Mouse (Mus musculus) C2C12 (cell line): ENCODE data around the gene Gipc2. TPM values are rescaled to one million over a fixed set of nuclear protein-coding genes. Genes with fewer than 3 reads are reported as not detected.

Experiments
- H3K27me3 ChIP-seq: one replicate; pipeline ENCODE4 v1.6.1; 2011; ENCODE audit not compliant: control insufficient read depth, insufficient read depth, insufficient read length
- H3K36me3 ChIP-seq: one replicate; pipeline ENCODE4 v1.6.1; 2011; ENCODE audit not compliant: control insufficient read depth, insufficient read depth
- H3K4me3 ChIP-seq: one replicate; pipeline ENCODE4 v1.5.1; 2011; ENCODE audit warnings: mild to moderate bottlenecking, control low read depth; ENCODE audit not compliant: poor library complexity, insufficient read depth, severe bottlenecking
- H3K79me2 ChIP-seq: one replicate; pipeline ENCODE4 v1.6.1; 2011; ENCODE audit not compliant: control insufficient read depth, insufficient read depth
- H3K79me3 ChIP-seq: one replicate; pipeline ENCODE4 v1.6.1; 2011; ENCODE audit warnings: low read depth, control low read depth
- H3ac ChIP-seq: one replicate; pipeline ENCODE3; 2011; ENCODE audit warnings: low read depth; ENCODE audit not compliant: control insufficient read depth, insufficient read length
- CEBPB ChIP-seq: IDR thresholded peaks from one replicate; pipeline ENCODE4 v1.6.1; 2011; ENCODE audit warnings: low read depth, mild to moderate bottlenecking, control low read depth, moderate library complexity
- CTCF ChIP-seq: IDR thresholded peaks from one replicate; pipeline ENCODE4 v1.5.1; 2011; ENCODE audit not compliant: control insufficient read depth, insufficient read depth, insufficient read length
- FOSL1 ChIP-seq: IDR thresholded peaks from one replicate; pipeline ENCODE4 v1.8.0; 2011; ENCODE audit warnings: mild to moderate bottlenecking, low read length; ENCODE audit not compliant: poor library complexity, insufficient read depth, severe bottlenecking
- MAX ChIP-seq: IDR thresholded peaks from one replicate; pipeline ENCODE4 v1.6.1; 2011; ENCODE audit warnings: mild to moderate bottlenecking, control low read depth
- MYOD1 ChIP-seq: IDR thresholded peaks from one replicate; pipeline ENCODE4 v1.6.1; 2011; ENCODE audit warnings: low read depth; ENCODE audit not compliant: control insufficient read depth, insufficient read length
- MYOG ChIP-seq: IDR thresholded peaks from one replicate; pipeline ENCODE4 v1.6.1; 2011; ENCODE audit not compliant: control insufficient read depth, insufficient read length; ENCODE audit errors: extremely low read depth
- USF1 ChIP-seq: IDR thresholded peaks from one replicate; pipeline ENCODE4 v1.6.1; 2011; ENCODE audit warnings: low read depth, mild to moderate bottlenecking, control low read depth, moderate library complexity
- polyA plus RNA-seq: library from polyadenylated mRNA; unstranded; fragments of >200 nt; fragmentation: generic; extraction: Trizol; gene quantifications from one replicate; pipeline ENCODE4 v1.2.1, GENCODE M21; 2012; ENCODE audit warnings: missing spikeins

The Gipc2 gene
- polyA plus RNA-seq, 1 experiment, result 1.2 TPM

DNA sequence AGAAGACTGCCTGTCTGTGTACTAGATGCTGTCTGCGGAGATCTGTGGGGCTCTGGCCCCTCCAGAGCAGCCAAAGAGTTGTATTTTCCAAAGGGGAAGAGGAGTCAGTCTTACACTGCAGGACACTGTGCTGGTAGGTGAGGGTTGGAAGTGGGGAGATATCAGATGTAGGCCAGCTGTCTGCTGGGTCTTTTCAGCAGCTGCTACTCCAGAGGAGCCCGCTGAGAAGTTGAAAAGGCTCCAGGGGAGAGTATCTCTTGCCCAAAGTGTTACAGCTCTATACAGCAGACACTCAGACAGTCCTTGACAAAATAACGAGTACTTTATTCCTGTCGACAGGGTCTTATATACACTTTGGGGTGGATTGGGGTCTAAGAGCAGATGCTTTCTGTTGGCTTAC, 100.2 kb downstream of the Gipc2 start:
- no peak overlapping the region for H3K4me3 ChIP-seq
- no peaks in the 10 kb centered on the region for H3K79me2 ChIP-seq
- no peaks in the 10 kb centered on the region for H3K79me3 ChIP-seq
- no peak for TF ChIP-seq CEBPB
- TF ChIP-seq MYOG, result no peak
- no peak for TF ChIP-seq CTCF
- TF ChIP-seq FOSL1, result no peak
- no peak for TF ChIP-seq MAX
- no peak for TF ChIP-seq MYOD1
- no peak for TF ChIP-seq USF1
- H3K27me3 ChIP-seq, result no peaks in the 10 kb centered on the region
- H3K36me3 ChIP-seq, result no peaks in the 10 kb centered on the region
- H3ac ChIP-seq, result no peak overlapping the region

DNA sequence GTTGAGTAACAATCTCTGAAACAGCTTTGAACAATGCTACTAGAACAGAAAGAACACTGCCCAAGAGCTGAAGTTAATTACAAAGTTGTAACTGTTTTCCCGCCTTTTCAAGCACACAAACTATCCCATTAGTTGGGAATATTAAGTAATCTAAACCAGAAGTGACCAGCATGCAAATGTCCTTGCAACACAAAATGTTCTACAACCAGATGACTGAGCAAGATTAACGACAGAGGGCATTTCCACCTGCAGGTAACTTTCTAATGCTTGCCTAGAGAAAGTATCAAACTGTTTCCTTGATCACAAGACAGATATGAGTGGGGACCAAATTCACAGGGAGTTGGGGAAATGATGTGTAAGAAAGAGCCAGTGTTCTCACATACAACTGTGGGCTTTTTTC, 101.9 kb downstream of the Gipc2 start:
- TF ChIP-seq USF1, result no peak
- no peak for TF ChIP-seq CEBPB
- TF ChIP-seq CTCF, result no peak
- TF ChIP-seq MYOD1, result no peak
- no peak for TF ChIP-seq MYOG
- no peak for TF ChIP-seq FOSL1
- no peak for TF ChIP-seq MAX

DNA sequence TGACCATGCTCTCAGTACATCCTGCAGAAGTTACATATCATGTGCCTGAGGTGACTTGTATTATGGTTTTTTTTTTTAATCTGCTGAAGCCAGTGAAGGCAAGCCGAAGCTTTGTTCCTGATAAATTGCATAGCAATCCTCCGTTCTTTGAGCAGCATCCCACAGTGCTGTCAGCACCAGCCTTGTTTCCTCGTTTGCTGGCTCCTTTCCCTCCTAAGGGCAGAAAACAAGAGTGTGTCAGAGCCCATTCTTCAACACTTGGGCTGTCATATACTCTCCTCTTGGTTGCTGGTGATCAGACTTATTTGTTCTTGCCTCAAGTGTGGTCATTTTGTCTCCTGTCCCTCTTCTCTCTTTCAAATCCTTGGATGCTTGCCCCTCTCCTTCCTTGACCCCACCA, 103.2 kb downstream of the Gipc2 start:
- TF ChIP-seq MYOG (no peak), MYOD1 (no peak), MAX (no peak), FOSL1 (no peak), USF1 (no peak), CEBPB (no peak), CTCF (no peak)
- H3K4me3 ChIP-seq, result no peak overlapping the region
- H3K79me3 ChIP-seq, result no peaks in the 10 kb centered on the region
- H3ac ChIP-seq, result no peak overlapping the region
- no peaks in the 10 kb centered on the region for H3K36me3 ChIP-seq
- no peaks in the 10 kb centered on the region for H3K79me2 ChIP-seq
- no peaks in the 10 kb centered on the region for H3K27me3 ChIP-seq

More for the DNA sequence above, 101.9 kb downstream of the Gipc2 start:
- Histone ChIP-seq H3K36me3 (no peaks in the 10 kb centered on the region), H3K4me3 (no peak overlapping the region), H3K27me3 (no peaks in the 10 kb centered on the region), H3K79me2 (no peaks in the 10 kb centered on the region), H3ac (no peak overlapping the region), H3K79me3 (no peaks in the 10 kb centered on the region)

DNA sequence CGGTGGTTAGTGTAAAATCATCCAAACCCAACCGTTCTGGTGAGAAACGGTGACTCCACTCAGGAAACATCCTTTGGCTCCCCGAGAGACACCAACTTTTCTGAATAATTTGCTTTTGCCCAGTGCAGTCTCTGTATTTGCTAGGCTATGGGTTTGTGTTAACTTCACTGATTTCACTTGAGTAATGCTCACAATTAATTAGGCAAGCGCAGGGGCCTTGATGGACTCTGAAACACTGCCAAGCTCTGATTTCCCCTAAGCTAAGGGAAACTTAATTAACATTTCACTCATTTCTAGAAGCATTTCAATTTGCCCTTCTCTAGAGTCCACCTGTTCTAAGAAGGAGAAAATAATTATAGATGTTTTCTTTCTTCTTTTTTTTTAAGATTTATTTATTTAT, 104.9 kb downstream of the Gipc2 start:
- Histone ChIP-seq H3K36me3 (no peaks in the 10 kb centered on the region), H3ac (no peak overlapping the region), H3K79me3 (no peaks in the 10 kb centered on the region), H3K4me3 (no peak overlapping the region), H3K79me2 (no peaks in the 10 kb centered on the region), H3K27me3 (no peaks in the 10 kb centered on the region)
- no peak for TF ChIP-seq CEBPB
- no peak for TF ChIP-seq USF1
- TF ChIP-seq MYOD1, result no peak
- TF ChIP-seq FOSL1, result no peak
- TF ChIP-seq CTCF, result no peak
- no peak for TF ChIP-seq MYOG
- TF ChIP-seq MAX, result no peak

DNA sequence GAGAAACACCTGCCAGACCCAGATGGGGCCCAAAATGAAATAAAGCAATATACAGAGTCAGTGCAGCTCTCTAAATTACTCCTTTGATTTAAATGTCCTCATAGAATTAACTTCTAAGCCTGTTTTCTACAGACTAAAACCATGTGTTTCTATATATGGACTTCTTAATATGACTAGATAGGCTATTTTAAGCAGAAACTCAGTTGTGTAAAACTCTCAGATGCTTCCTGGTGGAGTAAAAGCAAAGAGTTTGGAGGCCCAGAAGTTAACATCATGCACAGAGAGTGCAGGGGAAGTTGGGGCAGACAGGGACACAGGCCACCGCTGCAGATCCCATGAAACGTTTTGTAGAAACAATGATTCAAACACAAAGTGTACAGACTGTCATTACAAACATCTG, 107.8 kb downstream of the Gipc2 start:
- Histone ChIP-seq H3K4me3 (no peak overlapping the region), H3ac (no peak overlapping the region), H3K79me3 (no peaks in the 10 kb centered on the region), H3K27me3 (no peaks in the 10 kb centered on the region), H3K79me2 (no peaks in the 10 kb centered on the region), H3K36me3 (no peaks in the 10 kb centered on the region)
- TF ChIP-seq CTCF, result no peak

DNA sequence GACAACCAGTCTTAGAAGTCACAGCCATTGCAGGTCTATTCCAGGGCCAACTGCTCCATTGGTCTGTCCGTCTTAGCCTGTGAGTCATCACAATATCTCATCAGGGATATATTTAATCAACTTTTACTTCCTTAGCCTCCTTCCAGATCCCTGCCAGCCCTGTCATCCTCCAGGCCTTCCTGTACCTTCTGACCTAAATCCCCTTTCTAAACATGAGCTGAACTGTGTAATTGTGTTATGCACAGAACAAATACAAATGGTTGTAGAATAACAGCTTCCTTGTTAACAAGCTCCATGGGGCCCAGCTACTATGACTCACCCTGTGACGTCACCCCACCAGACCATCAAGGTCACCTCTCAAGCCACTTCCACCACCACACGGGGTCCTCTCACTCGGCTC, 111.8 kb downstream of the Gipc2 start:
- Histone ChIP-seq H3K79me3 (no peaks in the 10 kb centered on the region), H3K4me3 (no peak overlapping the region), H3K27me3 (no peaks in the 10 kb centered on the region), H3K79me2 (no peaks in the 10 kb centered on the region), H3K36me3 (no peaks in the 10 kb centered on the region), H3ac (no peak overlapping the region)
- TF ChIP-seq CTCF, result no peak
- no peak for TF ChIP-seq MAX
- no peak for TF ChIP-seq CEBPB
- TF ChIP-seq MYOG, result no peak
- TF ChIP-seq USF1, result no peak
- no peak for TF ChIP-seq MYOD1
